Mouse (Mus musculus) embryonic facial prominence, embryonic 15.5 days (tissue): ENCODE measurements around the gene Cdc42bpg. TPM values are rescaled to one million over a fixed set of nuclear protein-coding genes. Genes with fewer than 3 reads are reported as not detected.

ENCODE experiments used
- ATAC-seq: fragments of 200-750 bp; cut with Nextera tagmentation; 2 replicates; pipeline ENCODE4 v1.8.0; 2017; ENCODE audit warnings: low read depth, moderate TSS enrichment; ENCODE audit not compliant: insufficient number of reproducible peaks, low FRiP score, low TSS enrichment
- H3K27ac ChIP-seq: fragments of 300-500 bp; sonication (generic); replicated peaks from 2 replicates; pipeline ENCODE4 v1.5.1; 2015; ENCODE audit warnings: mild to moderate bottlenecking, inconsistent platforms
- H3K27me3 ChIP-seq: fragments of 300-500 bp; sonication (generic); 2 replicates; pipeline ENCODE4 v1.6.1; 2015; ENCODE audit warnings: inconsistent platforms
- H3K36me3 ChIP-seq: fragments of 300-500 bp; sonication (generic); 2 replicates; pipeline ENCODE4 v1.6.1; 2015; ENCODE audit warnings: mild to moderate bottlenecking, inconsistent platforms
- H3K4me1 ChIP-seq: fragments of 300-500 bp; sonication (generic); 2 replicates; pipeline ENCODE4 v1.6.1; 2015; ENCODE audit warnings: inconsistent platforms
- H3K4me2 ChIP-seq: fragments of 300-500 bp; sonication (generic); replicated peaks from 2 replicates; pipeline ENCODE4 v1.6.1; 2015; ENCODE audit warnings: mild to moderate bottlenecking, inconsistent platforms
- H3K4me3 ChIP-seq: fragments of 300-500 bp; sonication (generic); replicated peaks from 2 replicates; pipeline ENCODE4 v1.5.1; 2015; ENCODE audit warnings: mild to moderate bottlenecking, inconsistent platforms
- H3K9ac ChIP-seq: fragments of 300-500 bp; sonication (generic); 2 replicates; pipeline ENCODE4 v1.6.1; 2015; ENCODE audit warnings: inconsistent platforms
- H3K9me3 ChIP-seq: fragments of 300-500 bp; sonication (generic); replicated peaks from 2 replicates; pipeline ENCODE4 v1.6.1; 2016; ENCODE audit warnings: inconsistent platforms
- WGBS: fragments of 180-500 bp; shearing (Covaris S2); methylation state at CpG from one replicate; pipeline ENCODE4 v1.1.7; 2015; 5-methylcytosine and 5-hydroxymethylcytosine counted together
- polyA plus RNA-seq: library from polyadenylated mRNA; unstranded; fragments of >200 nt; fragmentation: Nextera tagmentation; extraction: Ambion mirVana; gene quantifications from 2 replicates; pipeline ENCODE4 v1.2.1, GENCODE M21; 2015

Gene Cdc42bpg
- polyA plus RNA-seq, 1 experiment from 2014 or later: 1.5 TPM

DNA sequence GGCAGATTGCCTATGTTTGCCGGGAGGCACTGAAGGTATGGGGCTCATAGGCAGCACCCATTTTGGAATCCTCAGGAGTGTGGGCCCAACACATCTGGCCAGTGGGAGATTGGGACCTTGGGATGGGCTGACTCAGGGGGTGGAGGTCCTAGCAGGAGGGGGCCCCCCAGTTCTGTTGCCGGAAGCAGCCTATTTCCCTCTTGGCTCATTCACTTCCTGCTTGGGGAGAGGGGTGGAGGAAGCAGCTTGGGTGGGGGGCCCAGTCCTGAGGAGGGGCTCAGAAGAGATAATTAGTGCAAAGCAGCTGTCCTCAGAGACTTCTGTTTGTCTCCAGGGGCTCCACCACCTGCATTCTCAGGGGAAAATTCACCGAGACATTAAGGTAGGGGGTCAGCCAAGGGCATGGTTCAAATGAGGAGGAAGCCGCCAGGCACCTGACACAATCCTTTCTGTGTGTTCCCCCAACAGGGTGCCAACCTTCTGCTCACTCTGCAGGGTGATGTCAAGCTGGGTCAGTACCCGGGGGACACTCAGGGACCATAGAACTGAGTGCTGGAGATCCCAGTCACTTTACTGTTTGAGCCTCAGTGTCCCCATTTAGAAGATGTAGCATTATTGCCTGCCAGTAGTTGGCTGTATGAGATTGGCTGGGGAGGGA is 36.1 kb downstream of the Cdc42bpg start:
- no peaks in the 10 kb centered on the region for H3K9me3 ChIP-seq
- no peak for ATAC-seq
- H3K27ac ChIP-seq: no peak overlapping the region
- peak overlapping the region; percentile 93 for H3K4me2 ChIP-seq
- peaks cover 23% of the 10 kb centered on the region for H3K4me1 ChIP-seq
- H3K9ac ChIP-seq: no peak overlapping the region
- peak overlapping the region; percentile 76; the same call in 1 of the 2 replicates for H3K4me3 ChIP-seq
- no peaks in the 10 kb centered on the region for H3K27me3 ChIP-seq
- 73% methylated on average over 5 of the region's 5 CpGs for WGBS
- H3K36me3 ChIP-seq: peaks cover 67% of the 10 kb centered on the region

GRCm38 (mm10) chr19:6343066-6343925 is 37.0 kb downstream of the Cdc42bpg start:
- WGBS: 84% methylated on average over 19 of the region's 19 CpGs
- H3K4me2 ChIP-seq: no peak overlapping the region
- no peak overlapping the region for H3K4me3 ChIP-seq
- no peak for ATAC-seq
- H3K27ac ChIP-seq: no peak overlapping the region
- no peaks in the 10 kb centered on the region for H3K27me3 ChIP-seq
- no peaks in the 10 kb centered on the region for H3K9me3 ChIP-seq
- peaks cover 58% of the 10 kb centered on the region for H3K36me3 ChIP-seq
- H3K4me1 ChIP-seq: peaks cover 23% of the 10 kb centered on the region
- H3K9ac ChIP-seq: no peak overlapping the region

DNA sequence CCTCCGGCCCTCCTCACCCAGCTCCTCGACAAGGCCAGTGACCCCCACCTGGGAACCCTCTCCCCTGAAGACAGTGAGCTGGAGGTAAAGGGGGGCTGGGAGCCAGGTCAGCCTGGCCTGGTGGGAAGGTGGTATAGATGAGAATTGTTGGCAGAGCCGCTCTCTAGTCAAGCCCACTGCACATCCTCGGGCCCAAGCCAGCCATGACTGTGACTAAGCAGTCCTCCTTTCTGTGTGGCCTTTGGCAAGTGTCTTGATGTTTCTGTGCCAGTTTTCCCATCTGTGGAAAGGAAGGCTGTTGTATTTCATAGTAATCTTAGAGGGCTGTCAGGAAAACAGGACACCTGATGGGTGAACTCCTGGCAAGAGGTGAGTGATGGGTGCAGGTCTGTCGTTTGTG is 37.7 kb downstream of the Cdc42bpg start:
- ATAC-seq: no peak
- no peak overlapping the region for H3K4me2 ChIP-seq
- no peaks in the 10 kb centered on the region for H3K27me3 ChIP-seq
- no peaks in the 10 kb centered on the region for H3K9me3 ChIP-seq
- 82% methylated on average over 5 of the region's 5 CpGs for WGBS
- H3K36me3 ChIP-seq: peaks cover 57% of the 10 kb centered on the region
- H3K4me3 ChIP-seq: no peak overlapping the region
- H3K4me1 ChIP-seq: peaks cover 29% of the 10 kb centered on the region
- H3K27ac ChIP-seq: no peak overlapping the region
- no peak overlapping the region for H3K9ac ChIP-seq

GRCm38 (mm10) chr19:6346023-6346422 is 39.8 kb downstream of the Cdc42bpg start:
- Histone ChIP-seq H3K27ac (no peak overlapping the region), H3K4me1 (peaks cover 27% of the 10 kb centered on the region), H3K4me3 (no peak overlapping the region), H3K9me3 (no peaks in the 10 kb centered on the region), H3K9ac (no peak overlapping the region), H3K27me3 (no peaks in the 10 kb centered on the region), H3K36me3 (peaks cover 44% of the 10 kb centered on the region), H3K4me2 (no peak overlapping the region)
- no peak for ATAC-seq
- WGBS: 86% methylated on average over 5 of the region's 5 CpGs

DNA sequence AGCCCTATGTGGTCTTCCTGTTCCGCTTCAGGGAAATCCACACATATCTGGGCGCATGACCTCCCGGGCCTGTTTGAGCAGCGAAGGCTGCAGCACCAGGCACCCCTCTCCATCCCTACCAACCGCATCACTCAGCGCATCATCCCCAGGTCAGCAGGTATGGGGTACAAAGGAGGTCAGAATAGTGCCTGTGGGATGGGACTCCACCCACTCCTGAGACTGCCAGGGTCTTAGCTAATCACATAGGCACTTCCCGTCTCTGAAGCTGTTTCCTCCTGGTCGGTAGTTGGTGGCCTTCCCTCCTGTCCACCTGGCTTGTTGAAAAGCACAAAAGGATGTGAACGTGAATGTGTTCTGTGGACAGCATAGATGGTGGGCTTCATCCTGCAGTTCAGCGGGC is 40.4 kb downstream of the Cdc42bpg start:
- 87% methylated on average over 10 of the region's 10 CpGs for WGBS

GRCm38 (mm10) chr19:6347615-6348014 is 41.4 kb downstream of the Cdc42bpg start:
- Histone ChIP-seq H3K9me3 (no peaks in the 10 kb centered on the region), H3K27ac (no peak overlapping the region), H3K9ac (no peak overlapping the region), H3K27me3 (no peaks in the 10 kb centered on the region), H3K4me1 (peaks cover 19% of the 10 kb centered on the region), H3K36me3 (peaks cover 51% of the 10 kb centered on the region), H3K4me2 (no peak overlapping the region), H3K4me3 (no peak overlapping the region)
- no peak for ATAC-seq
- WGBS: 87% methylated on average over 4 of the region's 4 CpGs

More for the DNA sequence above, 40.4 kb downstream of the Cdc42bpg start:
- Histone ChIP-seq H3K27ac (no peak overlapping the region), H3K4me1 (peaks cover 27% of the 10 kb centered on the region), H3K9me3 (no peaks in the 10 kb centered on the region), H3K4me2 (no peak overlapping the region), H3K9ac (no peak overlapping the region), H3K36me3 (peaks cover 44% of the 10 kb centered on the region), H3K27me3 (no peaks in the 10 kb centered on the region), H3K4me3 (no peak overlapping the region)
- ATAC-seq: no peak

- H3K4me3 ChIP-seq: no peak overlapping the region
- peaks cover 58% of the 10 kb centered on the region for H3K36me3 ChIP-seq
- WGBS: 50% methylated on average over 9 of the region's 9 CpGs
- H3K27ac ChIP-seq: 0 out of 2 replicates have a peak overlapping the region, but pooled peaks have one; percentile 28
- 0 out of 2 replicates have a peak overlapping the region, but pooled peaks have one; percentile 4 for H3K9ac ChIP-seq
- no peak for ATAC-seq
- no peak overlapping the region for H3K4me2 ChIP-seq
- H3K4me1 ChIP-seq: peaks cover 19% of the 10 kb centered on the region
- H3K27me3 ChIP-seq: no peaks in the 10 kb centered on the region
- H3K9me3 ChIP-seq: no peaks in the 10 kb centered on the region
Measured at GRCm38 (mm10) chr19:6348717-6349116, 42.5 kb downstream of the Cdc42bpg start.

- 0 out of 2 replicates have a peak overlapping the region, but pooled peaks have one; percentile 28 for H3K27ac ChIP-seq
- peaks cover 57% of the 10 kb centered on the region for H3K36me3 ChIP-seq
- H3K4me3 ChIP-seq: no peak overlapping the region
- 0 out of 2 replicates have a peak overlapping the region, but pooled peaks have one; percentile 4 for H3K9ac ChIP-seq
- no peak for ATAC-seq
- H3K27me3 ChIP-seq: no peaks in the 10 kb centered on the region
- H3K9me3 ChIP-seq: no peaks in the 10 kb centered on the region
- H3K4me1 ChIP-seq: peaks cover 19% of the 10 kb centered on the region
- 19% methylated on average over 14 of the region's 14 CpGs for WGBS
- no peak overlapping the region for H3K4me2 ChIP-seq
Measured at GRCm38 (mm10) chr19:6349215-6349983, 43.1 kb downstream of the Cdc42bpg start.

DNA sequence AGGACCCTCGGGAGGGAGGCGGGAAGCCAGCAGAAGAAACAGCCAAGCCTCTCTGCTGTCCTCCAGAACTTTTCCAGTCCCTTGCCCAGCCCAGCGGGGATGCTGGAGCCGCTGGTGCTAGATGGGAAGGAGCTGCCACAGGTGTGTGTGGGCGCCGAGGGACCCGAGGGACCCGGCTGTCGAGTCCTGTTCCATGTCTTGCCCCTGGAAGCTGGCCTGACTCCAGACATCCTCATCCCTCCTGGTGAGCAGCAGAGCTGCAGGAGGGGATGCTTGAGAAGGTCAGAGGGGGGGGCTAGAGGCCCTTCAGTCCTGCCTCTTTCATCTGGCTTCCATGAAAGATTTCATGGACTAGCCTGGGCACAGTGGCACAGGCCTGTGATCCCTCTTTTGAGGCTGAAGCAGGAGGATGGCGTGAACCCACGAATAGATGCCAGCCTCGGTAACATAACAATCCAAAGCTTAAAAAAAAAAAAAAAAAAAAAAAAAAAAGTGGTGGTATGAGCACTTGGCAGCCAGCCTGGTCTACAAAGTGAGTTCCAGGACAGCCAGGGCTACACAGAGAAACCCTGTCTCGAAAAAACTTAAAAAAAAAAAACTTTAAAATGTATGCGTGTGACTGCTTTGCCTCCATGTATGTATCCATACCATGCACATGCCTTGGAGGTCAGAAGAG is 45.3 kb downstream of the Cdc42bpg start:
- no peaks in the 10 kb centered on the region for H3K9me3 ChIP-seq
- WGBS: 61% methylated on average over 14 of the region's 14 CpGs
- H3K36me3 ChIP-seq: peaks cover 39% of the 10 kb centered on the region
- H3K27me3 ChIP-seq: no peaks in the 10 kb centered on the region
- H3K4me3 ChIP-seq: no peak overlapping the region
- no peak overlapping the region for H3K4me2 ChIP-seq
- no peak overlapping the region for H3K27ac ChIP-seq
- H3K4me1 ChIP-seq: peaks cover 22% of the 10 kb centered on the region
- H3K9ac ChIP-seq: 0 out of 2 replicates have a peak overlapping the region, but pooled peaks have one; percentile 4
- no peak for ATAC-seq

DNA sequence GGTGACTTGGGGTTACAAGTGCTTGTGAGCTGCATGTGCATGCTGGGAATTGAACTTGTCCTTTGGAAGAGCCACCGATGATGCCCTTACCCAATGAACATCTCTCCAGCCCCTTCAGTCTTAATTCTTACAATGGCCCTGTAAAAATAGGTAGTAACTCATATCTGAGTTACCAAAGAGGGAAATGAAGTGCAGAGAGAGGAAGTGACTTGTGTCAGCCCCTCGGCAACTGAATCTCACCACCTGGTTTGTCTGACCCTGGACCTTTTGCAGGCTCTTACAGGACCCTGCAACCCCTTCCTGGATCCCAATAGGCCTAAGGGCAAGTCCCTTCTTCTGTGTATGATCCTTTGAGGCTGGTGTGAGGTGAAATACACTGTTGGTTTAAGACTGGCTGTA is 45.9 kb downstream of the Cdc42bpg start:
- no peaks in the 10 kb centered on the region for H3K9me3 ChIP-seq
- H3K27me3 ChIP-seq: no peaks in the 10 kb centered on the region
- WGBS: 82% methylated on average over 2 of the region's 2 CpGs
- no peak overlapping the region for H3K4me2 ChIP-seq
- peaks cover 22% of the 10 kb centered on the region for H3K4me1 ChIP-seq
- no peak overlapping the region for H3K4me3 ChIP-seq
- H3K36me3 ChIP-seq: peaks cover 33% of the 10 kb centered on the region
- ATAC-seq: no peak
- H3K27ac ChIP-seq: no peak overlapping the region
- no peak overlapping the region for H3K9ac ChIP-seq
